Comparison of ENCODE assay signal across 8 mouse cellular contexts in genomic region chr9:57070800-57071545, GRCm38 (mm10). TPM values are rescaled to one million over a fixed set of nuclear protein-coding genes. Genes with fewer than 3 reads are reported as not detected.
DNase-seq lines count a peak whose midpoint lies in the region; ATAC-seq and TF ChIP-seq lines count a peak whose summit lies in the region.

No protein-coding gene starts in this region.

- peak overlapping the region; percentile 58 for H3K27ac ChIP-seq in heart, embryonic 15.5 days
- H3K27ac ChIP-seq in ES-E14 (ENCODE audit: insufficient read depth, low read depth, low read length, poor library complexity, severe bottlenecking) = no peak overlapping the region
- H3K27ac ChIP-seq in forebrain, embryonic 16.5 days (ENCODE audit: low read length) = no peak overlapping the region
- peak overlapping the region; percentile 95 for H3K27ac ChIP-seq in midbrain, embryonic 10.5 days (replicated peaks)

- H3K4me1 ChIP-seq in heart, embryonic 15.5 days (replicated peaks) = peaks cover 24% of the 10 kb centered on the region
- H3K4me1 ChIP-seq in ES-E14 (ENCODE audit: control insufficient read depth in 2 of 2, insufficient read depth in 2 of 2, low read length in 2 of 2, poor library complexity in 1 of 2) = peaks cover 0 to 2% of the 10 kb centered on the region in 2 experiments; a peak in 1 of 4 replicates
- H3K4me1 ChIP-seq in forebrain, embryonic 16.5 days (replicated peaks; ENCODE audit: control insufficient read depth, insufficient read depth, low read length) = peaks cover 22% of the 10 kb centered on the region
- peaks cover 29% of the 10 kb centered on the region for H3K4me1 ChIP-seq in midbrain, embryonic 10.5 days

- no peak for ATAC-seq in heart, embryonic 15.5 days (replicated peaks; ENCODE audit: insufficient number of reproducible peaks, insufficient read depth, low FRiP score, low read depth)
- no peak for ATAC-seq in forebrain, embryonic 16.5 days

- 14% methylated on average over 5 of the region's 5 CpGs for WGBS in heart, embryonic 15.5 days
- WGBS in forebrain, embryonic 16.5 days = 22% methylated on average over 5 of the region's 5 CpGs
- WGBS in midbrain, embryonic 10.5 days = 27% methylated on average over 5 of the region's 5 CpGs

- in situ Hi-C loops in ES-E14 (cut with MboI; ENCODE audit: low sequenced_read_pairs in 2 of 2, unreplicated experiment in 2 of 2) = no loop called here

- H3K27me3 ChIP-seq in heart, embryonic 15.5 days = no peaks in the 10 kb centered on the region
- no peaks in the 10 kb centered on the region for H3K27me3 ChIP-seq in forebrain, embryonic 16.5 days (replicated peaks; ENCODE audit: control insufficient read depth, insufficient read depth, low read length)
- no peaks in the 10 kb centered on the region for H3K27me3 ChIP-seq in midbrain, embryonic 10.5 days (ENCODE audit: low read depth, poor library complexity, severe bottlenecking)

- no peaks in the 10 kb centered on the region for H3K36me3 ChIP-seq in heart, embryonic 15.5 days
- H3K36me3 ChIP-seq in ES-E14 (ENCODE audit: control insufficient read depth, insufficient read depth, low read length, poor library complexity, severe bottlenecking) = no peaks in the 10 kb centered on the region
- no peaks in the 10 kb centered on the region for H3K36me3 ChIP-seq in forebrain, embryonic 16.5 days (ENCODE audit: control insufficient read depth, insufficient read depth)
- H3K36me3 ChIP-seq in midbrain, embryonic 10.5 days = 0 out of 2 replicates have a peak, but pooled peaks cover 3% of the 10 kb centered on the region

- H3K9me3 ChIP-seq in heart, embryonic 15.5 days (replicated peaks) = no peaks in the 10 kb centered on the region
- no peaks in the 10 kb centered on the region for H3K9me3 ChIP-seq in ES-E14 (ENCODE audit: control insufficient read depth, insufficient read depth, low read depth, low read length)
- no peaks in the 10 kb centered on the region for H3K9me3 ChIP-seq in forebrain, embryonic 16.5 days (ENCODE audit: control insufficient read depth, low read length)
- no peaks in the 10 kb centered on the region for H3K9me3 ChIP-seq in midbrain, embryonic 10.5 days (replicated peaks)

- peak overlapping the region; percentile 92 for H3K4me3 ChIP-seq in heart, embryonic 15.5 days
- peak overlapping the region; percentile 89 to 100 for H3K4me3 ChIP-seq in ES-E14 (ENCODE audit: insufficient read depth in 1 of 2, low read depth in 1 of 2, low read length in 2 of 2, poor library complexity in 1 of 2, severe bottlenecking in 1 of 2)
- H3K4me3 ChIP-seq in forebrain, embryonic 16.5 days (replicated peaks; ENCODE audit: low read length) = peak overlapping the region; percentile 99
- peak overlapping the region; percentile 95 for H3K4me3 ChIP-seq in midbrain, embryonic 10.5 days

- DNase-seq in heart, adult 11 months = no peak
- no peak for DNase-seq in ES-E14 (ENCODE audit: low read depth, low spot score)
- DNase-seq in midbrain, embryonic 10.5 days (ENCODE audit: low spot score) = no peak
- DNase-seq in urinary bladder, postnatal 4 days (ENCODE audit: low spot score in 2 of 2) = no peak
- DNase-seq in frontal cortex, postnatal 10 days (ENCODE audit: low spot score in 2 of 2) = no peak
- no peak for DNase-seq in retina, embryonic 14.5 days (ENCODE audit: low spot score)

- H3K9ac ChIP-seq in heart, embryonic 15.5 days = peak overlapping the region; percentile 84
- peak overlapping the region; percentile 69 for H3K9ac ChIP-seq in ES-E14 (ENCODE audit: insufficient read depth, low read depth, low read length, poor library complexity, severe bottlenecking)
- peak overlapping the region; percentile 72 for H3K9ac ChIP-seq in forebrain, embryonic 16.5 days (replicated peaks; ENCODE audit: low read depth, low read length)

- peak overlapping the region; percentile 93 for H3K4me2 ChIP-seq in heart, embryonic 15.5 days
- peak overlapping the region; percentile 82 for H3K4me2 ChIP-seq in forebrain, embryonic 16.5 days (ENCODE audit: low read length)

TF ChIP-seq in ES-E14, 5 proteins besides CTCF, POLR2A, EP300 and RAD21:
- TF ChIP-seq ZC3H11A (IDR thresholded peaks at IDR 0.05; ENCODE audit: borderline replicate concordance, low read depth, low read length) = no peak
- no peak for TF ChIP-seq HCFC1 (IDR thresholded peaks at IDR 0.05; ENCODE audit: borderline replicate concordance, insufficient read depth, low read length)
- no peak for TF ChIP-seq ZNF384 (IDR thresholded peaks at IDR 0.05; ENCODE audit: low read depth, low read length)
- no peak for TF ChIP-seq MAFK (IDR thresholded peaks at IDR 0.05; ENCODE audit: insufficient read depth, low read depth, low read length)
- TF ChIP-seq CHD2 (IDR thresholded peaks at IDR 0.05; ENCODE audit: low read depth, low read length) = no peak

RNA-seq across cellular contexts. Expression of gene Sin3a, which starts 0.9 kb away (rescaled TPM):
- 15.7 and 24.4 TPM in 2 replicates for polyA plus RNA-seq in heart, embryonic 15.5 days (2015; fragmentation: Nextera tagmentation; extraction: Ambion mirVana)
- 78.3 and 88.1 TPM in 2 replicates for total RNA-seq in ES-E14 (2012; rRNA removed)
- 28.2 and 29.5 TPM in 2 replicates for polyA plus RNA-seq in forebrain, embryonic 16.5 days (2015; fragmentation: Nextera tagmentation; extraction: Ambion mirVana)
- polyA plus RNA-seq in midbrain, embryonic 10.5 days (2016; fragmentation: Nextera tagmentation; extraction: Ambion mirVana) = 51.6 and 56.7 TPM in 2 replicates

RNA-seq across cellular contexts. Expression of gene Man2c1, which starts 59.5 kb away (rescaled TPM):
- polyA plus RNA-seq in heart, embryonic 15.5 days (2015; fragmentation: Nextera tagmentation; extraction: Ambion mirVana) = 45.6 and 65.5 TPM in 2 replicates
- 122 and 211 TPM in 2 replicates for total RNA-seq in ES-E14 (2012; rRNA removed)
- polyA plus RNA-seq in forebrain, embryonic 16.5 days (2015; fragmentation: Nextera tagmentation; extraction: Ambion mirVana) = 66.4 and 95.4 TPM in 2 replicates
- 61.1 and 69.7 TPM in 2 replicates for polyA plus RNA-seq in midbrain, embryonic 10.5 days (2016; fragmentation: Nextera tagmentation; extraction: Ambion mirVana)

Comparison
In these comparisons a context has a peak if more than half of its experiments do, and no peak if none do; other contexts are left out.
1. H3K27ac ChIP-seq: peak in heart, embryonic 15.5 days (single experiment) and midbrain, embryonic 10.5 days (single experiment); none in ES-E14 (single experiment) and forebrain, embryonic 16.5 days (single experiment).
2. Peak in every context shown above with its lines, with median percentiles within 50 percentile points of each other: H3K4me3 ChIP-seq and H3K9ac ChIP-seq.